Mouse (Mus musculus): ENCODE measurements around the gene Dip2c. TPM values are rescaled to one million over a fixed set of nuclear protein-coding genes. Genes with fewer than 3 reads are reported as not detected.

The Dip2c gene
- total and polyA plus RNA-seq, 2 experiments from 2014 or later: 8.8 to 67.4 TPM

- Histone ChIP-seq H3K9ac (peak overlapping the region; percentile 99), H3K27ac (ENCODE audit: low read depth, low read length) (peak overlapping the region; percentile 99), H3K9me3 (ENCODE audit: low read length) (no peaks in the 10 kb centered on the region), H3K36me3 (ENCODE audit: insufficient read depth) (no peaks in the 10 kb centered on the region), H3K4me2 (ENCODE audit: low read depth) (peak overlapping the region; percentile 65), H3K4me3 (ENCODE audit: low read depth, low read length) (peak overlapping the region; percentile 98), H3K4me1 (ENCODE audit: insufficient read depth) (peaks cover 11% of the 10 kb centered on the region), H3K27me3 (ENCODE audit: insufficient read depth, low read length) (no peaks in the 10 kb centered on the region)
- DNase-seq (peak; percentile 79), ATAC-seq (peak; percentile 67)
- WGBS: under 1% methylated on average over 67 of the region's 75 CpGs
- peak; percentile 18 for TF ChIP-seq CTCF (IDR thresholded peaks at IDR 0.05; ENCODE audit: low read depth)
Measured at GRCm38 (mm10) chr13:9276856-9277620, 710 bp downstream of the Dip2c start.

GRCm38 (mm10) chr13:9277621-9277960, 1.3 kb downstream of the Dip2c start:
- Histone ChIP-seq H3K4me2 (ENCODE audit: low read depth) (peak overlapping the region; percentile 65), H3K9me3 (ENCODE audit: low read length) (no peaks in the 10 kb centered on the region), H3K9ac (peak overlapping the region; percentile 99), H3K27ac (ENCODE audit: low read depth, low read length) (peak overlapping the region; percentile 99), H3K4me1 (ENCODE audit: insufficient read depth) (peaks cover 14% of the 10 kb centered on the region), H3K4me3 (ENCODE audit: low read depth, low read length) (peak overlapping the region; percentile 98), H3K36me3 (ENCODE audit: insufficient read depth) (no peaks in the 10 kb centered on the region), H3K27me3 (ENCODE audit: insufficient read depth, low read length) (no peaks in the 10 kb centered on the region)
- ATAC-seq (no peak), DNase-seq (no peak)
- no peak for TF ChIP-seq CTCF (IDR thresholded peaks at IDR 0.05; ENCODE audit: low read depth)
- 2% methylated on average over 15 of the region's 15 CpGs for WGBS

- H3K9ac ChIP-seq: no peak overlapping the region
- 84% methylated on average over 5 of the region's 5 CpGs for WGBS
- TF ChIP-seq CTCF (IDR thresholded peaks at IDR 0.05; ENCODE audit: low read depth): no peak
- no peaks in the 10 kb centered on the region for H3K36me3 ChIP-seq (ENCODE audit: insufficient read depth)
- H3K9me3 ChIP-seq (ENCODE audit: low read length): no peaks in the 10 kb centered on the region
- no peaks in the 10 kb centered on the region for H3K27me3 ChIP-seq (ENCODE audit: insufficient read depth, low read length)
- no peak overlapping the region for H3K27ac ChIP-seq (ENCODE audit: low read depth, low read length)
- no peak for ATAC-seq
- DNase-seq: no peak
- peak overlapping the region; percentile 98 for H3K4me3 ChIP-seq (ENCODE audit: low read depth, low read length)
- H3K4me1 ChIP-seq (ENCODE audit: insufficient read depth): peaks cover 14% of the 10 kb centered on the region
- peak overlapping the region; percentile 65 for H3K4me2 ChIP-seq (ENCODE audit: low read depth)
Measured at GRCm38 (mm10) chr13:9278636-9279035, 2.3 kb downstream of the Dip2c start.

GRCm38 (mm10) chr13:9283050-9283449, 6.7 kb downstream of the Dip2c start:
- Histone ChIP-seq H3K4me1 (ENCODE audit: insufficient read depth) (peaks cover 14% of the 10 kb centered on the region), H3K4me2 (ENCODE audit: low read depth) (no peak overlapping the region), H3K36me3 (ENCODE audit: insufficient read depth) (no peaks in the 10 kb centered on the region), H3K27ac (ENCODE audit: low read depth, low read length) (no peak overlapping the region), H3K27me3 (ENCODE audit: insufficient read depth, low read length) (no peaks in the 10 kb centered on the region), H3K4me3 (ENCODE audit: low read depth, low read length) (no peak overlapping the region), H3K9ac (no peak overlapping the region), H3K9me3 (ENCODE audit: low read length) (no peaks in the 10 kb centered on the region)
- ATAC-seq (peak; percentile 64), DNase-seq (peak; percentile 22)
- WGBS: 52% methylated on average over 13 of the region's 13 CpGs
- TF ChIP-seq CTCF (IDR thresholded peaks at IDR 0.05; ENCODE audit: low read depth): 0 out of 2 replicates have a peak, but pooled peaks have one; percentile 5

GRCm38 (mm10) chr13:9289916-9290315, 13.6 kb downstream of the Dip2c start:
- no peak for ATAC-seq

GRCm38 (mm10) chr13:9296285-9296684, 20.0 kb downstream of the Dip2c start:
- Histone ChIP-seq H3K4me2 (ENCODE audit: low read depth) (no peak overlapping the region), H3K27ac (ENCODE audit: low read depth, low read length) (no peak overlapping the region), H3K4me3 (ENCODE audit: low read depth, low read length) (no peak overlapping the region), H3K27me3 (ENCODE audit: insufficient read depth, low read length) (no peaks in the 10 kb centered on the region), H3K9ac (no peak overlapping the region), H3K36me3 (ENCODE audit: insufficient read depth) (no peaks in the 10 kb centered on the region), H3K9me3 (ENCODE audit: low read length) (no peaks in the 10 kb centered on the region), H3K4me1 (ENCODE audit: insufficient read depth) (no peaks in the 10 kb centered on the region)
- TF ChIP-seq CTCF (IDR thresholded peaks at IDR 0.05; ENCODE audit: low read depth): no peak
- DNase-seq (no peak), ATAC-seq (no peak)
- 86% methylated on average over 6 of the region's 6 CpGs for WGBS

More at GRCm38 (mm10) chr13:9289916-9290315, 13.6 kb downstream of the Dip2c start:
- no peaks in the 10 kb centered on the region for H3K27me3 ChIP-seq (ENCODE audit: insufficient read depth, low read length)
- DNase-seq: no peak
- H3K27ac ChIP-seq (ENCODE audit: low read depth, low read length): no peak overlapping the region
- no peak for TF ChIP-seq CTCF (IDR thresholded peaks at IDR 0.05; ENCODE audit: low read depth)
- H3K9ac ChIP-seq: no peak overlapping the region
- H3K9me3 ChIP-seq (ENCODE audit: low read length): no peaks in the 10 kb centered on the region
- H3K4me1 ChIP-seq (ENCODE audit: insufficient read depth): no peaks in the 10 kb centered on the region
- no peaks in the 10 kb centered on the region for H3K36me3 ChIP-seq (ENCODE audit: insufficient read depth)
- 42% methylated on average over 2 of the region's 2 CpGs for WGBS
- H3K4me3 ChIP-seq (ENCODE audit: low read depth, low read length): no peak overlapping the region
- H3K4me2 ChIP-seq (ENCODE audit: low read depth): no peak overlapping the region

GRCm38 (mm10) chr13:9297266-9297665, 20.9 kb downstream of the Dip2c start:
- Histone ChIP-seq H3K4me3 (ENCODE audit: low read depth, low read length) (no peak overlapping the region), H3K9me3 (ENCODE audit: low read length) (no peaks in the 10 kb centered on the region), H3K9ac (no peak overlapping the region), H3K36me3 (ENCODE audit: insufficient read depth) (no peaks in the 10 kb centered on the region), H3K4me1 (ENCODE audit: insufficient read depth) (no peaks in the 10 kb centered on the region), H3K27ac (ENCODE audit: low read depth, low read length) (no peak overlapping the region), H3K27me3 (ENCODE audit: insufficient read depth, low read length) (no peaks in the 10 kb centered on the region), H3K4me2 (ENCODE audit: low read depth) (no peak overlapping the region)
- TF ChIP-seq CTCF (IDR thresholded peaks at IDR 0.05; ENCODE audit: low read depth): no peak
- WGBS: 79% methylated on average over 3 of the region's 3 CpGs
- DNase-seq: no peak
- ATAC-seq: no peak

All from forebrain, postnatal 0 days (tissue).